Mouse (Mus musculus) MEL (cell line): ENCODE results near the gene Clec16a. TPM values are rescaled to one million over a fixed set of nuclear protein-coding genes. Genes with fewer than 3 reads are reported as not detected.

Source experiments
- DNase-seq: peaks from one replicate; pipeline ENCODE4 v3.0.0; 2011; ENCODE audit warnings: low read depth, low spot score
- H3K27ac ChIP-seq: 2 replicates; pipeline ENCODE4 v1.5.1; 2012; ENCODE audit warnings: low read depth, mild to moderate bottlenecking, control low read depth, low read length, moderate library complexity; ENCODE audit not compliant: control insufficient read depth
- H3K27me3 ChIP-seq, 2 experiments: fragments of 150-350 bp in 1 of 2; sonication (generic) in 1 of 2; 2 replicates each; pipeline ENCODE4 v1.6.1; 2012; ENCODE audit warnings: low read length in 2 of 2, mild to moderate bottlenecking in 2 of 2, improper control_type of control experiment in 1 of 2, moderate library complexity in 1 of 2; ENCODE audit not compliant: insufficient read depth in 2 of 2, control insufficient read depth in 1 of 2
- H3K36me3 ChIP-seq, 2 experiments: 2 replicates each; pipeline ENCODE4 v1.6.1; 2012 to 2014; ENCODE audit warnings: low read length in 2 of 2, improper control_type of control experiment in 1 of 2, inconsistent platforms in 1 of 2, mild to moderate bottlenecking in 1 of 2; ENCODE audit not compliant: insufficient read depth in 2 of 2, control insufficient read depth in 1 of 2
- H3K4me1 ChIP-seq, 2 experiments: fragments of 150-350 bp in 1 of 2; sonication (generic) in 1 of 2; 2 replicates each; pipeline ENCODE4 v1.6.1; 2012; ENCODE audit warnings: low read length in 2 of 2, improper control_type of control experiment in 1 of 2, mild to moderate bottlenecking in 1 of 2; ENCODE audit not compliant: insufficient read depth in 2 of 2, control insufficient read depth in 1 of 2
- H3K4me3 ChIP-seq, 2 experiments: fragments of 150-350 bp in 1 of 2; sonication (generic) in 1 of 2; 2 replicates each; pipeline ENCODE4 v1.5.1; 2012; ENCODE audit warnings: low read depth in 2 of 2, low read length in 2 of 2, mild to moderate bottlenecking in 2 of 2, moderate library complexity in 2 of 2, control low read depth in 1 of 2, improper control_type of control experiment in 1 of 2; ENCODE audit not compliant: control insufficient read depth in 1 of 2, insufficient read depth in 1 of 2
- H3K79me2 ChIP-seq: 2 replicates; pipeline ENCODE4 v1.6.1; 2012; ENCODE audit warnings: mild to moderate bottlenecking, low read length, moderate library complexity; ENCODE audit not compliant: control insufficient read depth, poor library complexity, insufficient read depth
- H3K9ac ChIP-seq: 2 replicates; pipeline ENCODE4 v1.6.1; 2012; ENCODE audit warnings: low read depth, mild to moderate bottlenecking, control low read depth, low read length, moderate library complexity; ENCODE audit not compliant: control insufficient read depth, poor library complexity, severe bottlenecking
- H3K9me3 ChIP-seq: fragments of 150-350 bp; sonication (generic); replicated peaks from 2 replicates; pipeline ENCODE4 v1.6.1; 2012; ENCODE audit warnings: mild to moderate bottlenecking, low read length, improper control_type of control experiment, moderate library complexity; ENCODE audit not compliant: insufficient read depth
- CHD1 ChIP-seq: IDR thresholded peaks from 2 replicates; pipeline ENCODE4 v1.6.1; 2012; ENCODE audit warnings: low read depth, mild to moderate bottlenecking, inconsistent platforms, low read length, improper control_type of control experiment
- CTCF ChIP-seq, 3 experiments: IDR thresholded peaks in 2 of 3; conservative IDR thresholded peaks in 1 of 3; 2 replicates each; pipeline ENCODE4 v1.5.1; 2011 to 2012; ENCODE audit warnings: low read length in 3 of 3, low read depth in 2 of 3, mild to moderate bottlenecking in 2 of 3, improper control_type of control experiment in 1 of 3, inconsistent platforms in 1 of 3, mixed read lengths in 1 of 3, moderate library complexity in 1 of 3; ENCODE audit not compliant: control insufficient read depth in 1 of 3, insufficient read depth in 1 of 3, poor library complexity in 1 of 3, severe bottlenecking in 1 of 3
- ELF1 ChIP-seq: IDR thresholded peaks from 2 replicates; pipeline ENCODE4 v1.6.1; 2014; ENCODE audit warnings: low read depth, mild to moderate bottlenecking, inconsistent platforms, low read length, improper control_type of control experiment, moderate library complexity
- ETS1 ChIP-seq: IDR thresholded peaks from 2 replicates; pipeline ENCODE4 v1.6.1; 2012; ENCODE audit warnings: low read depth, mild to moderate bottlenecking, inconsistent platforms, low read length, improper control_type of control experiment, moderate library complexity
- HCFC1 ChIP-seq: IDR thresholded peaks from 2 replicates; pipeline ENCODE4 v1.6.1; 2012; ENCODE audit warnings: low read depth, mild to moderate bottlenecking, inconsistent platforms, low read length, improper control_type of control experiment, moderate library complexity
- KAT2A ChIP-seq: conservative IDR thresholded peaks from 2 replicates; pipeline ENCODE4 v1.6.1; 2012; ENCODE audit warnings: low read depth, low read length, improper control_type of control experiment, inconsistent platforms
- MAFK ChIP-seq: IDR thresholded peaks from 2 replicates; pipeline ENCODE4 v1.6.1; 2011; ENCODE audit warnings: low read depth, mild to moderate bottlenecking, low read length, improper control_type of control experiment, borderline replicate concordance
- MAX ChIP-seq: IDR thresholded peaks from 2 replicates; pipeline ENCODE4 v1.6.1; 2011; ENCODE audit warnings: low read length, improper control_type of control experiment
- MYC ChIP-seq: IDR thresholded peaks from 2 replicates; pipeline ENCODE4 v1.6.1; 2011; ENCODE audit warnings: low read depth, mild to moderate bottlenecking, low read length, improper control_type of control experiment, moderate library complexity
- NRF1 ChIP-seq: IDR thresholded peaks from 2 replicates; pipeline ENCODE4 v1.6.1; 2014; ENCODE audit warnings: low read depth, mild to moderate bottlenecking, inconsistent platforms, low read length, improper control_type of control experiment, moderate library complexity; ENCODE audit not compliant: poor library complexity, insufficient read depth, severe bottlenecking
- TAL1 ChIP-seq: IDR thresholded peaks from 2 replicates; pipeline ENCODE4 v1.6.1; 2012; ENCODE audit warnings: mild to moderate bottlenecking, inconsistent platforms, low read length, moderate library complexity, mixed read lengths
- TBP ChIP-seq: IDR thresholded peaks from 2 replicates; pipeline ENCODE4 v1.8.0; 2011; ENCODE audit warnings: low read depth, low read length, improper control_type of control experiment
- UBTF ChIP-seq: IDR thresholded peaks from 2 replicates; pipeline ENCODE4 v1.6.1; 2012; ENCODE audit warnings: low read depth, mild to moderate bottlenecking, inconsistent platforms, low read length, improper control_type of control experiment, moderate library complexity, borderline replicate concordance; ENCODE audit not compliant: insufficient read depth
- USF1 ChIP-seq: IDR thresholded peaks from 2 replicates; pipeline ENCODE4 v1.6.1; 2014; ENCODE audit warnings: low read depth, mild to moderate bottlenecking, inconsistent platforms, low read length, improper control_type of control experiment, moderate library complexity
- ZMIZ1 ChIP-seq: IDR thresholded peaks from 2 replicates; pipeline ENCODE4 v1.6.1; 2012; ENCODE audit warnings: low read depth, mild to moderate bottlenecking, inconsistent platforms, low read length, improper control_type of control experiment, moderate library complexity
- polyA plus RNA-seq, 2 experiments: library from polyadenylated mRNA; stranded (reverse) in 1 of 2; unstranded in 1 of 2; fragments of >175 nt in 1 of 2; fragments of >200 nt in 1 of 2; gene quantifications; 2 replicates each; pipeline versions ENCODE4 v1.2.1 to v1.2.4; 2012; ENCODE audit warnings: low replicate concordance in 2 of 2, low read depth in 1 of 2; ENCODE audit not compliant: insufficient read length in 2 of 2, insufficient read depth in 1 of 2, missing spikeins in 1 of 2
- total RNA-seq: library from RNA; depleted of rRNA; stranded (reverse); fragments of 300-350 nt; gene quantifications from 2 replicates; pipeline ENCODE4 v1.2.3, GENCODE M21; 2012

Gene Clec16a
- total and polyA plus RNA-seq, 3 experiments: 10.4 to 49.3 (median 22.1) TPM

GRCm38 (mm10) chr16:10782377-10783151, 237.4 kb downstream of the Clec16a start:
- peaks cover 0 to 4% of the 10 kb centered on the region in 2 experiments; a peak in 3 of 4 replicates for H3K27me3 ChIP-seq
- no peak for DNase-seq
- peaks cover 0 to 3% of the 10 kb centered on the region in 2 experiments; a peak in 1 of 4 replicates for H3K4me1 ChIP-seq
- TF ChIP-seq MAX: no peak
- no peak for TF ChIP-seq CTCF (IDR thresholded peaks at IDR 0.05 in 2 of 3, conservative IDR thresholded peaks at IDR 0.05 in 1 of 3; ENCODE audit: control insufficient read depth in 1 of 3, insufficient read depth in 1 of 3, low read depth in 2 of 3, low read length in 3 of 3, poor library complexity in 1 of 3, severe bottlenecking in 1 of 3)
- no peak for TF ChIP-seq KAT2A
- no peak for TF ChIP-seq ELF1
- TF ChIP-seq TBP: no peak
- TF ChIP-seq USF1: no peak
- TF ChIP-seq ETS1: no peak
- no peak for TF ChIP-seq UBTF
- no peak for TF ChIP-seq HCFC1
- TF ChIP-seq TAL1: no peak
- no peak for TF ChIP-seq MAFK
- TF ChIP-seq ZMIZ1: no peak
- no peaks in the 10 kb centered on the region for H3K9me3 ChIP-seq
- H3K36me3 ChIP-seq: no peaks in the 10 kb centered on the region
- H3K4me3 ChIP-seq: no peak overlapping the region
- H3K9ac ChIP-seq: no peak overlapping the region
- no peak overlapping the region for H3K27ac ChIP-seq
- no peaks in the 10 kb centered on the region; the same call in 1 of the 2 replicates for H3K79me2 ChIP-seq

DNA sequence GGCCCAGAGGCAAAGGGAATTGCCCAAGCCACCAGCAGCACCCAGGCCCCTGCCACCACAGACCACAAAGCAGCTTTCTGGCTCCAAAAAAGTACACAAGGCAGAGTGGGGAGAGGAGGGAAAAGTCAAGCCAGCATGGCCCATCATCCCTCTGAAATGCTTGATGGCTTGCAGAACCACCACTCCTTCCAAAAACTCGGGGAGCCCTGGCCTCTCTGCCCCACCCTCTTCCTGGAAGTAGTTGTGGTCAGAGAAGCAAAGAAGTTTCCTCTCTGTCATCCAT, 238.0 kb downstream of the Clec16a start:
- H3K79me2 ChIP-seq: no peaks in the 10 kb centered on the region; the same call in 1 of the 2 replicates
- H3K4me1 ChIP-seq: peaks cover 0 to 3% of the 10 kb centered on the region in 2 experiments; a peak in 1 of 4 replicates
- no peak overlapping the region for H3K4me3 ChIP-seq
- DNase-seq: no peak
- H3K36me3 ChIP-seq: no peaks in the 10 kb centered on the region
- TF ChIP-seq NRF1 (no peak), TAL1 (no peak), ELF1 (no peak), MYC (no peak), CHD1 (no peak)
- no peak overlapping the region for H3K9ac ChIP-seq
- H3K9me3 ChIP-seq: no peaks in the 10 kb centered on the region
- no peak overlapping the region for H3K27ac ChIP-seq
- peaks cover 0 to 4% of the 10 kb centered on the region in 2 experiments; a peak in 3 of 4 replicates for H3K27me3 ChIP-seq
